Comparison of ENCODE assay signal across 21 mouse cellular contexts in genomic region chr2:156349286-156349848, GRCm38 (mm10). TPM values are rescaled to one million over a fixed set of nuclear protein-coding genes. Genes with fewer than 3 reads are reported as not detected.
DNase-seq lines count a peak whose midpoint lies in the region; ATAC-seq and TF ChIP-seq lines count a peak whose summit lies in the region.
"Had no signal": no experiment of that assay in that cellular context is flagged by ENCODE, and none has a peak within 500 bp of the region (broad histone marks: within the 10 kb centered on the region; RNA-seq: fewer than 3 reads in every experiment).

No protein-coding gene starts in this region.

- 0 out of 2 replicates have a peak, but pooled peaks have one; percentile 27 for ATAC-seq in hindbrain, embryonic 16.5 days
- ATAC-seq: activated CD4-positive, CD25-positive, alpha-beta regulatory T cell, adult 4 months; forebrain, embryonic 16.5 days; intestine, embryonic 15.5 days; Patski had no signal

- no peaks in the 10 kb centered on the region for H3K27me3 ChIP-seq in cerebellum, adult 2 months (ENCODE audit: control insufficient read depth, insufficient read depth, low read length)
- H3K27me3 ChIP-seq in hindbrain, embryonic 16.5 days (replicated peaks; ENCODE audit: control insufficient read depth, insufficient read depth, low read length), result no peaks in the 10 kb centered on the region
- H3K27me3 ChIP-seq in hindbrain, embryonic 10.5 days (ENCODE audit: insufficient read depth, poor library complexity, severe bottlenecking), result no peaks in the 10 kb centered on the region
- H3K27me3 ChIP-seq: embryonic facial prominence, embryonic 12.5 days; forebrain, embryonic 12.5 days; heart, embryonic 15.5 days; hindbrain, embryonic 12.5 days; intestine, embryonic 15.5 days; Patski had no signal

- H3K4me1 ChIP-seq in cerebellum, adult 2 months (ENCODE audit: control insufficient read depth, insufficient read depth, low read length), result no peaks in the 10 kb centered on the region; the same call in 1 of the 2 replicates
- no peaks in the 10 kb centered on the region; the same call in 1 of the 2 replicates for H3K4me1 ChIP-seq in hindbrain, embryonic 16.5 days (ENCODE audit: control insufficient read depth, insufficient read depth, low read depth, low read length)
- H3K4me1 ChIP-seq in hindbrain, embryonic 10.5 days (replicated peaks), result peaks cover 12% of the 10 kb centered on the region
- H3K4me1 ChIP-seq: embryonic facial prominence, embryonic 12.5 days; forebrain, embryonic 12.5 days had no signal

- H3K4me3 ChIP-seq in cerebellum, adult 2 months (replicated peaks; ENCODE audit: insufficient read depth, low read depth, low read length), result no peak overlapping the region
- no peak overlapping the region for H3K4me3 ChIP-seq in hindbrain, embryonic 16.5 days (ENCODE audit: low read length)
- no peak overlapping the region for H3K4me3 ChIP-seq in hindbrain, embryonic 10.5 days
- H3K4me3 ChIP-seq: embryonic facial prominence, embryonic 12.5 days; forebrain, embryonic 12.5 days; heart, embryonic 15.5 days; hindbrain, embryonic 12.5 days; intestine, embryonic 15.5 days had no signal

- TF ChIP-seq POLR2A in cerebellum, adult 2 months (IDR thresholded peaks at IDR 0.05; ENCODE audit: borderline replicate concordance, insufficient read depth, low read length), result no peak

- no peak overlapping the region for H3K4me2 ChIP-seq in hindbrain, embryonic 16.5 days (ENCODE audit: low read length)
- H3K4me2 ChIP-seq: embryonic facial prominence, embryonic 12.5 days; forebrain, embryonic 12.5 days; heart, embryonic 15.5 days; hindbrain, embryonic 12.5 days; intestine, embryonic 15.5 days had no signal

- DNase-seq in cerebellum, postnatal 14 days, result peak; percentile 28 to 44
- DNase-seq in cerebellum, adult 2 months, result no peak
- no peak for DNase-seq in hindbrain, embryonic 10.5 days (ENCODE audit: low spot score)
- DNase-seq in layer of hippocampus, postnatal 10 days (ENCODE audit: low spot score in 2 of 2), result peak; percentile 20 to 34
- no peak for DNase-seq in layer of hippocampus, adult 18-20 months (ENCODE audit: low spot score in 2 of 2)
- peak; percentile 31 for DNase-seq in adipocyte (ENCODE audit: low spot score)
- no peak for DNase-seq in adrenal gland, adult (ENCODE audit: inconsistent age in 2 of 2, low spot score in 1 of 2)
- DNase-seq: adrenal gland, adult 8-10 months; adrenal gland, postnatal 36 days; cerebellum, adult 11-12 months; gastrocnemius, postnatal 14 days; kidney, adult 18-20 months had no signal

- no peak overlapping the region for H3K9ac ChIP-seq in hindbrain, embryonic 16.5 days (ENCODE audit: low read depth, low read length)
- H3K9ac ChIP-seq: embryonic facial prominence, embryonic 12.5 days; forebrain, embryonic 12.5 days; heart, embryonic 15.5 days; hindbrain, embryonic 12.5 days; intestine, embryonic 15.5 days had no signal

- no peaks in the 10 kb centered on the region for H3K9me3 ChIP-seq in hindbrain, embryonic 16.5 days (ENCODE audit: control insufficient read depth, low read length)
- no peaks in the 10 kb centered on the region for H3K9me3 ChIP-seq in hindbrain, embryonic 10.5 days
- H3K9me3 ChIP-seq: embryonic facial prominence, embryonic 12.5 days; forebrain, embryonic 12.5 days; heart, embryonic 15.5 days; hindbrain, embryonic 12.5 days; intestine, embryonic 15.5 days had no signal

- no peaks in the 10 kb centered on the region for H3K36me3 ChIP-seq in hindbrain, embryonic 16.5 days (ENCODE audit: control insufficient read depth, insufficient read depth, low read length)
- H3K36me3 ChIP-seq in hindbrain, embryonic 10.5 days, result no peaks in the 10 kb centered on the region
- H3K36me3 ChIP-seq: embryonic facial prominence, embryonic 12.5 days; forebrain, embryonic 12.5 days; heart, embryonic 15.5 days; hindbrain, embryonic 12.5 days; intestine, embryonic 15.5 days had no signal

- no peak overlapping the region for H3K27ac ChIP-seq in cerebellum, adult 2 months (ENCODE audit: insufficient read depth, low read length)
- peak overlapping the region; percentile 13; the same call in 1 of the 2 replicates for H3K27ac ChIP-seq in hindbrain, embryonic 16.5 days (ENCODE audit: low read depth, low read length)
- no peak overlapping the region for H3K27ac ChIP-seq in hindbrain, embryonic 10.5 days
- H3K27ac ChIP-seq: embryonic facial prominence, embryonic 12.5 days; forebrain, embryonic 12.5 days; heart, embryonic 15.5 days; hindbrain, embryonic 12.5 days; intestine, embryonic 15.5 days had no signal

- WGBS in cerebellum, adult 2 months, result 29% methylated on average over 4 of the region's 4 CpGs
- WGBS in hindbrain, embryonic 16.5 days, result 86% methylated on average over 4 of the region's 4 CpGs
- 90% methylated on average over 4 of the region's 4 CpGs for WGBS in hindbrain, embryonic 10.5 days

- TF ChIP-seq CTCF in cerebellum, adult 2 months (IDR thresholded peaks at IDR 0.05; ENCODE audit: borderline replicate concordance, insufficient read depth, low read depth, low read length), result no peak

RNA-seq across cellular contexts. Expression of gene Scand1, which starts 36.9 kb away (rescaled TPM):
- 80.6 and 82.5 TPM in 2 replicates for polyA plus RNA-seq in cerebellum, adult 2 months (2012; rRNA removed)
- 77.3 and 84.0 TPM in 2 replicates for polyA plus RNA-seq in hindbrain, embryonic 16.5 days (2015; fragmentation: Nextera tagmentation; extraction: Ambion mirVana)
- 62.2 and 96.5 TPM in 2 replicates for polyA plus RNA-seq in hindbrain, embryonic 10.5 days (2016; fragmentation: Nextera tagmentation; extraction: Ambion mirVana)
- 100 to 1,000 TPM; 116 to 132 TPM for total RNA-seq in layer of hippocampus, postnatal 10 days (2021)
- 10 to 100 TPM; 91.6 to 95.1 TPM for total RNA-seq in layer of hippocampus, adult 18-20 months (2021)

RNA-seq across cellular contexts. Expression of gene Cnbd2, which starts 37.3 kb away (rescaled TPM):
- 9.5 and 9.7 TPM in 2 replicates for polyA plus RNA-seq in cerebellum, adult 2 months (2012; rRNA removed)
- polyA plus RNA-seq in hindbrain, embryonic 16.5 days (2015; fragmentation: Nextera tagmentation; extraction: Ambion mirVana), result 6.2 and 6.8 TPM in 2 replicates
- polyA plus RNA-seq in hindbrain, embryonic 10.5 days (2016; fragmentation: Nextera tagmentation; extraction: Ambion mirVana), result 3.7 TPM in 2 replicates
- 1 to 10 TPM; 2.9 to 4.7 TPM for total RNA-seq in layer of hippocampus, postnatal 10 days (2021)
- total RNA-seq in layer of hippocampus, adult 18-20 months (2021), result 1 to 10 TPM; 5.4 to 6.7 TPM

Comparison
In these comparisons a context has a peak if more than half of its experiments do, and no peak if none do; other contexts are left out.
1. DNase-seq: peak in cerebellum, postnatal 14 days (2 of 2), layer of hippocampus, postnatal 10 days (2 of 2) and adipocyte (single experiment); none in cerebellum, adult 2 months (0 of 2), hindbrain, embryonic 10.5 days (single experiment), layer of hippocampus, adult 18-20 months (0 of 2) and adrenal gland, adult (0 of 2).